Comparison of ENCODE assay signal across 23 mouse cellular contexts in genomic region chrX:10108558-10108957, GRCm38 (mm10). TPM values are rescaled to one million over a fixed set of nuclear protein-coding genes. Genes with fewer than 3 reads are reported as not detected.
DNase-seq lines count a peak whose midpoint lies in the region; ATAC-seq and TF ChIP-seq lines count a peak whose summit lies in the region.
"Had no signal": no experiment of that assay in that cellular context is flagged by ENCODE, and none has a peak within 500 bp of the region (broad histone marks: within the 10 kb centered on the region; RNA-seq: fewer than 3 reads in every experiment).

No protein-coding gene starts in this region.

- H3K9me3 ChIP-seq in forebrain, postnatal 0 days (ENCODE audit: low read length) = no peaks in the 10 kb centered on the region
- no peaks in the 10 kb centered on the region for H3K9me3 ChIP-seq in forebrain, embryonic 13.5 days (replicated peaks)
- H3K9me3 ChIP-seq: heart, embryonic 15.5 days; liver, embryonic 12.5 days; neural tube, embryonic 15.5 days had no signal

- TF ChIP-seq CTCF in forebrain, postnatal 0 days (IDR thresholded peaks at IDR 0.05; ENCODE audit: low read depth) = no peak

- no peak overlapping the region for H3K4me3 ChIP-seq in forebrain, postnatal 0 days (ENCODE audit: low read depth, low read length)
- H3K4me3 ChIP-seq in forebrain, embryonic 13.5 days = no peak overlapping the region
- H3K4me3 ChIP-seq: erythroblast, embryonic 14.5 days; heart, embryonic 15.5 days; liver, embryonic 12.5 days; midbrain, embryonic 13.5 days; myocyte; neural tube, embryonic 15.5 days had no signal

- WGBS in forebrain, postnatal 0 days = 39% methylated on average over 4 of the region's 4 CpGs
- 34% methylated on average over 4 of the region's 4 CpGs for WGBS in forebrain, embryonic 13.5 days

- peak; percentile 43 for DNase-seq in forebrain, postnatal 0 days
- DNase-seq in lung, postnatal 10 days = peak; percentile 4
- DNase-seq in lung, adult 18-20 months = no peak
- peak; percentile 77 for DNase-seq in NIH3T3 (ENCODE audit: low read depth)
- no peak for DNase-seq in thymus, postnatal 14 days
- no peak for DNase-seq in cerebellum, postnatal 36 days
- DNase-seq: cerebellum, adult 9-11 months; embryo, embryonic 11 days; kidney, adult 11 months; kidney, postnatal 4 days; right cerebral cortex, postnatal 25 days; thymus, postnatal 25 days had no signal

- no peaks in the 10 kb centered on the region for H3K36me3 ChIP-seq in forebrain, postnatal 0 days (ENCODE audit: insufficient read depth)
- H3K36me3 ChIP-seq in forebrain, embryonic 13.5 days (ENCODE audit: poor library complexity, severe bottlenecking) = no peaks in the 10 kb centered on the region
- H3K36me3 ChIP-seq: heart, embryonic 15.5 days; liver, embryonic 12.5 days; midbrain, embryonic 13.5 days; neural tube, embryonic 15.5 days had no signal

- no peak overlapping the region for H3K27ac ChIP-seq in forebrain, postnatal 0 days (ENCODE audit: low read depth, low read length)
- no peak overlapping the region for H3K27ac ChIP-seq in forebrain, embryonic 13.5 days
- H3K27ac ChIP-seq: heart, embryonic 15.5 days; hindbrain, postnatal 0 days; liver, embryonic 12.5 days; macrophage; midbrain, embryonic 13.5 days; neural tube, embryonic 15.5 days had no signal

- no peak overlapping the region for H3K9ac ChIP-seq in forebrain, postnatal 0 days
- no peak overlapping the region for H3K9ac ChIP-seq in forebrain, embryonic 13.5 days
- H3K9ac ChIP-seq: heart, embryonic 15.5 days; liver, embryonic 12.5 days; midbrain, embryonic 13.5 days; neural tube, embryonic 15.5 days had no signal

- no peaks in the 10 kb centered on the region for H3K4me1 ChIP-seq in forebrain, postnatal 0 days (ENCODE audit: insufficient read depth)
- no peaks in the 10 kb centered on the region for H3K4me1 ChIP-seq in forebrain, embryonic 13.5 days
- H3K4me1 ChIP-seq: heart, embryonic 15.5 days; liver, embryonic 12.5 days; midbrain, embryonic 13.5 days; neural tube, embryonic 15.5 days had no signal

- no peak overlapping the region for H3K4me2 ChIP-seq in forebrain, postnatal 0 days (ENCODE audit: low read depth)
- H3K4me2 ChIP-seq in forebrain, embryonic 13.5 days = no peak overlapping the region
- H3K4me2 ChIP-seq: heart, embryonic 15.5 days; liver, embryonic 12.5 days; midbrain, embryonic 13.5 days; neural tube, embryonic 15.5 days had no signal

- peak; percentile 66; the same call in 1 of the 2 replicates for ATAC-seq in forebrain, postnatal 0 days
- ATAC-seq in forebrain, embryonic 13.5 days = no peak
- peak; percentile 69 for ATAC-seq in megakaryocyte, adult 5-6 weeks (ENCODE audit: poor library complexity, severe bottlenecking)
- ATAC-seq: hindbrain, postnatal 0 days; liver, embryonic 12.5 days; midbrain, embryonic 13.5 days had no signal

- H3K27me3 ChIP-seq in forebrain, postnatal 0 days (ENCODE audit: insufficient read depth, low read length) = no peaks in the 10 kb centered on the region
- H3K27me3 ChIP-seq in forebrain, embryonic 13.5 days = no peaks in the 10 kb centered on the region
- H3K27me3 ChIP-seq: heart, embryonic 15.5 days; liver, embryonic 12.5 days; midbrain, embryonic 13.5 days; neural tube, embryonic 15.5 days had no signal

RNA-seq across cellular contexts. Expression of gene Srpx, which starts 9.0 kb away (rescaled TPM):
- 2.2 and 5.3 TPM in 2 replicates for total RNA-seq in forebrain, postnatal 0 days (2014; rRNA removed)
- 3.3 and 3.5 TPM in 2 replicates for polyA plus RNA-seq in forebrain, postnatal 0 days (2015; fragmentation: Nextera tagmentation; extraction: Ambion mirVana)
- 2.5 and 2.9 TPM in 2 replicates for polyA plus RNA-seq in forebrain, embryonic 13.5 days (2015; fragmentation: Nextera tagmentation; extraction: Ambion mirVana)
- 0.23 TPM in 1 of 2 replicates, not detected in the other for total RNA-seq in megakaryocyte, adult 5-6 weeks (2015)
- total RNA-seq in megakaryocyte, adult 5-6 weeks (2017) = 0.15 and 0.37 TPM in 2 replicates
- total RNA-seq: hematopoietic stem cell, adult 5-6 weeks had no signal
- polyA plus RNA-seq: erythroblast, embryonic 14.5 days; macrophage had no signal

Comparison
In these comparisons a context has a peak if more than half of its experiments do, and no peak if none do; other contexts are left out.
1. DNase-seq: peak in forebrain, postnatal 0 days (single experiment), lung, postnatal 10 days (single experiment) and NIH3T3 (single experiment); none in lung, adult 18-20 months (0 of 2), thymus, postnatal 14 days (single experiment) and cerebellum, postnatal 36 days (0 of 2).